Mouse (Mus musculus) liver, postnatal 0 days (tissue): ENCODE data around the gene Hic1.

ENCODE experiments used
- CTCF ChIP-seq: sonication (generic); IDR thresholded peaks from 2 replicates; pipeline ENCODE4 v1.5.1; 2016; ENCODE audit warnings: antibody characterized with exemption, low read depth
- EP300 ChIP-seq: IDR thresholded peaks from 2 replicates; pipeline ENCODE4 v1.6.1; 2016; ENCODE audit warnings: antibody characterized with exemption, low read depth, mild to moderate bottlenecking

DNA sequence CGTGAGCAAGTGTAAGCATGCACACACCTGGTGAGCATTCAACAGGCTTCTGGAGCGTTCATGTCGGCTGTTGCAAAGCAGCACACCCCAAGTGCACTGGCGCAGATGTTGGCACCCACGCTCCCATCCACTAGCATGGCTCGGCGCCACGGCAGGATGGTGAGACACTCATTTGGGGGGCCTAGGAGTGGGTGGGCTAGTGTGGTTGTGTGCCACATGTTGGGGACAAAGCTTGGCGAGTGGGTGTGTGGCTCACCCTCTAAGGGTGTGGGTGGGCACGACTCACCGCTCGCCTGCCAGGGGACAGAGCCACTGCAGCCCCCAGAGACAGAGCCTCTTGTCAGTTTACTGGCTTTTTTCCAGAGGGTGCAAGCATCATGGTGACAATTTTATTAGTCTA is 31.6 kb upstream of the Hic1 start:
- TF ChIP-seq CTCF (no peak), EP300 (no peak)
